Mouse (Mus musculus) bone marrow macrophage, adult 2 months (primary cell): ENCODE results near the gene Msrb3.

ENCODE experiments used
- CTCF ChIP-seq: IDR thresholded peaks from 2 replicates; pipeline ENCODE4 v1.5.1; 2012; ENCODE audit warnings: low read depth, mild to moderate bottlenecking, low read length, moderate library complexity
- POLR2A ChIP-seq: IDR thresholded peaks from 2 replicates; pipeline ENCODE4 v1.6.1; 2012; ENCODE audit warnings: mild to moderate bottlenecking, low read depth, low read length, borderline replicate concordance

DNA sequence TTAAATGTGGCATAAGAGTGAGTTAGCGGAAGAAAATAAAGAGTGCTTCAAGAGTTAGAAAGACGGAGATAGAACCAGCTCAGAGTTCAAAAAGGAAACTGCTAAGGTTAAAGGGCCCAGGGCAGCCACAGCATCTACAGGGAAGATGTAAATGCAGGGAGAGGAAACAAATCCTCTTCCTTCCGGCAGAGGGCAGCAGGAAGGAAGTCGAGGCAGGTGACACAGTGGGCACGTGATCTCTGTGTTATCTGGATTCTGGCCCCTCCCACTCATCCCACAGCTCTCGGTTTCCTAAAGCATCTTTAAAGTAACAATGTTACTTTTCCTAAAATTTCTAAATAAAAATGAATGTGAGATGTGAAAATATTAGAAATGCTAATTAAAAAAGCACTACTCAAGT, 99.4 kb downstream of the Msrb3 start:
- TF ChIP-seq CTCF (no peak), POLR2A (no peak)
